Mouse (Mus musculus): ENCODE data around the gene Gpc2.

The Gpc2 gene

DNA sequence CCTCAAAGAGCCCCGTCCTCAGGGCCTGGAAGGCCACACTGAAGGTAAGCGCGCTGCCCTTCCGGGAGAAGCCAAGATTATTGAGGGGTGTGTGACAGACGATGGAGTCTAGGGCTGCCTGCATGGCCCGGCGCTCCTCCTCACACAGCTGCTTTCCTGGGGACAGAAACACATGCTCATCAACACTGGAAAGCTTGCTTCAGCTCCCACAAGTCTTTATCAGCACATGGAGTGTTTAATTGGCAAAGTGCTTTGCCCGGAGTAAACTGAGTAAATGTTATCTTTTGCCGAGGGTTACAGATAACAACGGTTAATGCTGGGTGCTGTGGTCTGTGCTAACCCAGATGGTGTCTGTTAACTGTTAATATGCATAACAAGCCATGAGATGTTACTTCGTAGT lies 19.0 kb downstream of the Gpc2 start:
- no peak for DNase-seq

DNA sequence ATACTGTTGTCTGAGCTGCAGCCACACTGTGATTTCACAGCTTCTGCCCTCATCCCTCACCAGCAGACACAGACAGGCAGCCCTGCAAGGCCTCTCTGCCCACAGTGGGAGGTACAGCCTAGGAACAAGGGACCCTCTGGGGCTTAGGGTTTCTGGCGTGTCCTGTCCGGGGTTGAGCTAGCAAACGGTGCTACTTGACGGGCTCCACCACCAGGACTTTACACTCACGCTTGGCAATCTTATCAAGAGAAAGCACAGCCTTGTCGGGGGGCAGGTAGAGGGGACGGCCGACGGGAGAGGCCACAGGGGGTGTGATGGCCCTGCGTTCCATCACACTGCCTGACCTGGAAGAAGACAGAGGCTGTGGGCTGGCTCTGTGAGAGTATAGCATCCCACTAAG lies 19.8 kb downstream of the Gpc2 start:
- no peak for DNase-seq

DNA sequence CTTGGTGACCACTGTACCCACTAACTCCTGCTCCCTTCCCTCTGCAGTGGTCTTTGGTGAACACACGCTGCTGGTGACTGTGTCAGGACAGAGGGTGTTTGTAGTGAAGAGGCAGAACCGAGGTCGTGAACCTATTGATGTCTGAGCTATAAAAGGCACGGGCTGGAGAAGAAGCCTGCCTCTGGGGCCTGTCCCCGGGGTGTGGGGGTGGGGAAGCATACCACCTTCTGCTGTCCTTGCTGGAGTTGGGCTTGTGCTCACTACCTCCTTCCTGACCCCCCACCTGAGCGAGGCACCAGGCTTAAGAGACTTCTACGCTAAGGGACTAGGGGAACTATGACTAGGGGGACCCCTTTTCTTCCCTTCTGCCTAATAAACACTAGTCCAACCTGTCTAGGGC lies 20.8 kb downstream of the Gpc2 start:
- DNase-seq: no peak

DNA sequence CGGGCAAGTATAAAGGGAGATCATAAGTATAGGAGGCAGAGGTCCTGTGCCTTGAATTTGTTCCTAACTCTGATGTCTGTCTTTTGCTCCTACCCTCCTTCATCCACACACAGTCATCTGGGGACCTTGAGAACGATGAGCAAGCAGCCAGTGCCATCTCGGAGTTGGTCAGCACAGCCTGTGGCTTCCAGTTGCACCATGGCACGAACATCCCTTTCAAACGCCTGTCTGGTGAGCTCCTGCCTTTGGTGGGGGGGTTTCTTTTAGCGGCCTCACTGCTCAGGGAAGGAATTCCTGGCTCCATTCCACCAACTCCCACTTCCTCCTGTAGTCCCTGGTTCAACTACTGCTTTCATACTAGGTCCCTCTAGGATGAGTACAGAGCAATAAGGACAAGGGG lies 21.3 kb downstream of the Gpc2 start:
- DNase-seq: no peak

DNA sequence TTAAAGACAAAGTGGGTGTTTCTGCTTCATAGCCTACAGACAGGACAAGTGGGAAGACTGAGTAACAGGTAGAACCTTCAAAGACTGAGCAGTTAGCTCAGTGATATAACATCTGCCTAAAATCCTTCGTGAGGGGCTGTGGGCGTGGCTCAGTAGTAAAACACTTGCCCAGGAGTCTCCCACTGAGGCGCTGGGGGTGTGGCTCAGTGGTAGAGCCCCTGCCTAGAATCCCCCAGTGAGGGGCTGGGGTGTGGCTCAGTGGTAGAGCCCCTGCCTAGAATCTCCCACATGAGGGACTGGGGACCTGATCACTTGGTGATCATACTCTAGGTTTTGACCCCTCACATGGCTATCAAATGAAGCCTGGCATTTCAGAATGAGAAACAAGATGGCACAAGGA lies 21.7 kb downstream of the Gpc2 start:
- no peak for DNase-seq

DNA sequence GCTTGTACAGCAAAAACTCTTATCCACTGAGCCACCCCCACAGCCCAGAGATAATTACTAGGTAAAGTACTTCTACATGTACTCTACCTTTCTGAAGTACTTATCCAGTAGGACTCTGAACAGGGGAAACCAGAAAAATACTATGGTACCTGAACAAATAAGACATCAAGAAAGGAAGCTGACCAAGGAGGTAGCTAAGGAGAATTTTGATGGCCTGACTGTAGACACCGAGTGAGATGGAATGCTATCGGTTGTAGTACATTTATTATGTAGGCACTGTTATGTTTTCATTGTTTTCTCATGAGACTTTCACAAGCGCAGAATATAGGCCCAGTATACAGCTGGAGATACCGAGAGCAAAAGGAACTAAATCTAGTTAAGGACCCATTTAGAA lies 22.2 kb downstream of the Gpc2 start:
- no peak for DNase-seq

DNA sequence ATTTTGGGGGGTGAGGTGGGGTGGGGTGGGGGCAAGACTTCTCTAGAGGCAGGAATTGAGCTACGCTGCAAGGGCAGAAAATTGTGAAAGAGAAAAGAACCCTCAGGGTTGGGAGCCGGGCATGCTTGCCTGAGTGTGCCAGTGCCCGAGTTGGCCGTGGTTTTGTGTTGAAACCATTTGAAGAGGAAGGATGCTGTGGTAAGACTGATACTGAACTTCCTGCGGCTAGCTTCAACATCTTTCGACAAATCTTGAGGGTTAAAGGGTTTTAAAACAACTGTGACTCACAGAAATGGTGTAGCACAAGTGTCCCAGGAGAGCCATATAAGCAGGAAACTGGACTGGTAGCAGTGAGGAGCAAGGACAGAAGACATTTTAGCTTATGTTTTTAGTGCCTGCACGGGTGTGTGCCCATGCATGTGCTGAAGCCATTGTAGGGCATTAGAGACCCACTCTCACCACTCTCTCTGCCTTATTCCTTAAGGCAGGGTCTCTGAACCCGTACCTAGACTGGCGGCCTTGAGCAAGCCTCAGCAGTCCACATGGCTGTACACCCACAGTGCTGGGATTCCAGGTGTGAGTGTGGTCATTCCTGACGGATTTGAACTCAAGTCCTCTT lies 22.7 kb downstream of the Gpc2 start:
- DNase-seq: no peak

DNA sequence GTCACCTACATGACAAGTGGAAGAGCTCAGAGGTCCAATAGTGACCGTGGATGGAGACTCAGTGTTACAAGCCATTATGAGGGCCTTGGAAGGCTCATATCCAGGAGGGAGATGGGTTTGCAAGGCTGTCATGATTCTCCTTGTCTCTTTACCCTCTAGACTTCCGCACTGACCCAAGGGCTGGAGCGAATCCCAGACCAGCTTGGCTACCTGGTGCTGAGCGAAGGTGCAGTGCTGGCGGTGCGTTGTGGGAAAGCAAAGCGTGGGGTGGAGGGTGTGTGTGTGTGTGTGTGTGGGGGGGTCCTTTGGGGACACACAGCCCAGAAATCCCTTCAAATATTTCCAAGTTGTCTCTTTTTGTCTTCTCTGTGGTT lies 23.7 kb downstream of the Gpc2 start:
- no peak for DNase-seq

DNA sequence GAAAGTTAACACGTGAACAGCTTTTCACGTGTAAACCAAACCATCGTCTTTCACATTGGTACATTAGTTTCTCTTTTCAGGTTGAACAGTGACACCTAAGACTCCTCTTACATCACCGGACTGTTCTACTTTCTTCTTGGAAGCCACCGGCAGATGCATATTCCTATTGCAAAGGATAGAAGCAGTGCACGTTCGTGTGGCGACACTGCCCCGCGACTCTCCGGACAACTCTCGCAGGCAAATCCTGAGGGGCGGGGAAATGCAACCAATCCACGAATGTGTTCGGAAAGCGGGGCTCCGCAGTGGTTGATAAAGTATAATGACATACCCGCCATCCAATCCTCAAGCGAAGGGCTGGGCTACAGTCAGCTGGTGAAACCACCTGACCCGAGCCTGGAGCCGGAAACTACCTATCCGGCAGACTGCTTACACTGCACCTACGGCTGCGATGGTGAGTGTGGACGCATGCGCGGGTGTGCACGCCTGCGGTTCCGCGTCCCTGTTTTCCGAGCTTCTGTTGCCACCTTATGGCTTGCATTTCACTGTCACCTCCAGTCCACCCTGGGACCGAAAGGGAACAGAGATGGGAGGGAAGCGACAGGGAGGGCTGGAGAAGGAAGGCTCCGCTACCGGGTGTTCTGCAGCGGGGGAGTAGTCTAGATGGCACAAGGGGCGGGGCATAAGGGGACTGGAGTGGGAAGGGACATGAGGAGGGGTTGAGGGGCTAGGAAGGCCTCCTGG lies 24.3 kb downstream of the Gpc2 start, which contains the start of gene Lamtor4:
Gene Lamtor4, plus strand, starts transcription at position 130 of the 741 bp plus-strand sequence.
- DNase-seq: peak; percentile 94

DNA sequence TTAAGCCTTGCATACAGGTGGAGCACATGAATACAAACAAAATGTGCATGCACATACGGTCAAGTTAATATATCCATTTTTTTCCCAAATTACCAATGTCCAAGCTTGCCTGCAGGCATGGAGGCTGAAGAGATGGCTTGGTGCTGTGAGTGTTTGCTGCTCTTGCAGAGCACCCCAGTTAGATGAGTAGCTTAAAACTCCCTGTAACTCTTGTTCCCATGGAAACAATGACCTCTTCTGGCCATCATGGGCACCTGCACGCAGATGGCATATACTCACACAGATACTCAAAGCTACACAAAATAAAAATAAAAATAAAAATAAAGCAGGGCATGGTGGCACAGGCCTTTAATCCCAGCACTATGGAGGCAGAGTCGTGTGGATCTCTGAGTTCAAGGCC lies 26.7 kb downstream of the Gpc2 start:
- DNase-seq: no peak

DNA sequence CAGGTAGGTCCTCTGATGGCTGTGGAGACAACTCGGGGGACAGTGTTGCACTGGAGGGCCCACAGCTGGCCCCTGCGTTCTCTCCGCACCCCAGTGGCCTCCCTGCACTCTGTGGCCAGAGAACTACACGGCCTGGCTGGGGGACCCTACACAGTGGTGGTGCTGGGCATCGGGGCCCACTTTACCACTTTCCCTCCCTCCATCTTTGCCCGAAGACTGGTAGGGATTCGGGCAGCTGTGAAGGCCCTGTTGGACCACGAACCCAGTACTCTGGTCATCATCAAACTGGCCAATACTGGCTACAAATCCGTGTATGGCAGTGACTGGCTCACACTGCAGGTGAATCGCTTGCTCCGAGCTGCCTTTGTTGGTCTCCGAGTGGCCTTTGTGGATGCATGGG lies 28.7 kb downstream of the Gpc2 start:
- no peak for DNase-seq

DNA sequence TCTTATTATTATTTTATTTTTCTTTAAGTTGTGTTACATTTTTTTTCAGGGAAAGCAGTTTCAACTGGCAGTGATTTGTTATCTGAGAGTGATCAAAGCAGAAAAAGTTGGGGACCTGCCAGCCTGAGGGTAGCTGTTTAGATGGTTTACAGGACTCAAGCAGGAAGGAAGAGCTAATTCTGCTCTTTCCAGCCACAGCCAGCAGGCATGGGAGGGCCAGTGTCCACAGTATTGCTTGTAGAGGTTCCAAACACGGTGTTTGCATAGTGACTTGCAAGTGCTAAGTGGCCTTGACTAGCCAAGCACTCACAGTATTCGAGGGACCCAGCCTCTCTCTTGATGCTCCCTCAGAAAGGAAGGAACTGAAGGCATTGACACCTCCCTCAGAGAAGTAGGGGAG lies 38.3 kb downstream of the Gpc2 start:
- DNase-seq: no peak

DNA sequence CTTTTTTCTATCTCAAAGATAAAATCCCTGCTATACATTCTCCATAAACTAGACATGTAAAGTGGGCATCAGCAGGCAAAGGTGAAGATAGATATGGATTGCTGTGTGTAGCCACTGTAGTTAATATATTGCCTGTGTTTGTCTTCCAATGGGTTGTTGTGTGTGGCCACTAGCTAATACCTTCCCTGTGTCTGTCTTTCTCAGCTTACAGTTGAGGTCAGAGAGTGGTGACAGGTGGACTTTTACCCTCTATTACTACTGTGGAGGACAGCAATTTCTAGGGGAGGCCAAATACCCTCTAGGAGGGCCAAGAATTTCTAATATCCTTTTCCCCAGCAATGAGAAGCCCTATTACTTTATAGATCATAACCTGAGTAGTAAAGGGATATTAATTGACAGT lies 45.6 kb downstream of the Gpc2 start:
- DNase-seq: no peak

DNA sequence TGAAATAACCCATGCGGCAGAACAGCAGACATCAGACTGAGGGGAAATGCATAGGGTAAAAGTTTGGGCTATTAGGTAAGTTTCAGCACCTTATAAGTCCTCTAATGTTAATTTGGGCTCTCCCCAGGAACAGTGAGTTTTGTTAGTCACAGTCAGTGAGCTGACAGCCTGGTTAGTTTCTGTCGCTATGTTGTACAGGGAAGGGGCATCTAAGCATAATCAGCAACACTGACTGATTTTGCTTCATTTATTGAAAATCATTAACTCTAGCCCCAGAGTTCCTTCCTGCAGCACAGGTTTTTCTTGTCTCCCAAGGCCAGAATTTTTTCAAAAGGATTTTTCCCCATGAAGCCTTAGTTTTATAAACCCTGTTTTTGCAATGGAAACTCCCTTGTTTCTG lies 46.0 kb downstream of the Gpc2 start:
- DNase-seq: no peak

DNA sequence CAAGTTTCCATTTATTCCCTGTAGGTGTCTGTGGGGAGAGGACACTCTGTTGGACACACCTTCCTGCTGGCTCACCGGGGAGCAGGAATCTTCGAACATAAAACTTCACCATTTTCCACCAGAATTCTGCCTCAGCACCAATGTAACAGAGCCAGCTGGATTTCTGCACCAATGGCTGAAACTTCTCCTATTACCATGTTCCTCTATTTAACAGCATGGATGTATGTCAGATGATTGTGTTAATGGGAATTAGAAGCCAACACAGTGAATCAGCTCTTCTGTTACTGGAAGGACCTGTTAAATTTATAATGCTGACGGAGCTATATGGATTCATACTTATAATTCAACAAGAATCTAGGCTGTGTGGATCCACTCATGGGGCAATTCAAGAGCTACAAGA lies 50.3 kb downstream of the Gpc2 start:
- DNase-seq: no peak

DNA sequence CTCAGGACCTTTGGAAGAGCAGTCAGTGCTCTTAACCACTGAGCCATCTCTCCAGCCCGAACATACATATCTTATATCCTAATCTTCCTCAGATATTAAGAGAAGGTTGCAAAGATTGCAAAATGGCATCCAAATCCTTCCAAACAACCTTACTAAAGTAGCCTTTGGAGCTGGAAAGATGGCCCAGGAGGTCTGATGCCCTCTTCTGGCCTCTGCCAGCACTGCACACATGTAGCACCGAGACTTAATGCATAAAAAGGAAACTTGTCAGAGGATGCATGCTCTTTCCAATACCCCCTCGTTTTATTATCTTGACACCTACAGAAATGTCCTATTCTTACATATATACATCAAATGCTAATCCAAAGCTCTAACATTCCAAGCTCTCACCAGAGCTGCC lies 51.8 kb downstream of the Gpc2 start:
- no peak for DNase-seq

DNA sequence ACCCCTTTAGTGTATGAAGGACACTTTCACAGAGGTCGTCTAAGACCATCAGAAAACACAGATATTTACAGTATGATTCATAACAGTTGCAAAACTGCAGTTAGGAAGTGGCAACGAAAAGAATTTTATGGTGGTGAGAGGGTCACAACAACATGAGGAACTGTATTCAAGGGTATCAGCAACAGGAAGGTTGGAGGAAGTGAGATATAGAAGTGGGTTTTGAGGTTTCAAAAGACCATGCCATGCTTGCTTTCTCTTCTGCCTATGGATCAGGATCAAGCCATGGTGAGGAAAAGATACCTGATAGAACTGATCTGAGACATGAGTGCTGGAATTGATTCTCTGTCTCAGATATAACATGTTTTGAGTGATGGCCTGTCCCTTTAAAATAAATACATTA lies 52.4 kb downstream of the Gpc2 start:
- DNase-seq: no peak

DNA sequence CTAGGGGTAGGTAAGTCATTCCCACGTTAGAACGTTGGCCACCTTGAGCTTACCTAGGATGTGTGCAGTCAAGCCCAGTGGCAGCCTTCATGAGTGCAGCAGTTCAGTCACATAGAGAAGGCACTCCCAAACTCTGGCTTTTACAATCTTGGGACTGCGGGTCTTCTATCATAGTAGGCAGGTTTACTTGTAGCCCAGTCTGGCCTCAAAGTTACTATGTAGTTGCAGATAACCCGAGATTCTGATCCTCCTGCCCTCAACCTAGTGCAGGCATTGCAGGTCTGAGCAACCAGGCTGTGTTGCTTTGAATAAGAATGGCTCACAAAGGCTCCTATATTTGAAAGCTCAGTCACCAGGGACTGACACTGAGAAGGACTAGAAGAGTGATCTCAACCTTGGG lies 53.3 kb downstream of the Gpc2 start:
- DNase-seq: no peak

DNA sequence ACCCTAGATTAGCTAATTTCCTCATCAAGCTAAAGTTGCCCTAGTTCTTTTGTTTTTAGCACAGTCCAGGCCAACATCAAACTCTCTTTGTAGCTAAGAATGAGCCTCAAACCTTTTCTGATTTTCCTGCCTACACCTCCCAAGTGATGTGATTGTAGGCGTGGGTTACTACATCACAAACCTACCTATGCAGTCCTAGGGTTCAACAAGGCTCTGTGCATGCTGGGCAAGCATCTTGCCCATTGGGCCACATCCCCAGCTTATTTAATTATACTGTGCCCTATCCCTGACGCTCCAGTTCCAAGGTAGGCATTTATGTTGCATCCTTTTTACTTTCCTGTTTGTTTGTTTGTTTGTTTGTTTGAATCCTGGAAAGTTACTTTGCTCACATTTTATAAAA lies 54.1 kb downstream of the Gpc2 start, which contains the start of gene Nxpe5:
Gene Nxpe5, plus strand, starts transcription at position 199 of the 400 bp plus-strand sequence.
- no peak for DNase-seq

Data from right cerebral cortex, postnatal 25 days (tissue).